Mouse (Mus musculus): Measurements from ENCODE around the gene Has1.

DNA sequence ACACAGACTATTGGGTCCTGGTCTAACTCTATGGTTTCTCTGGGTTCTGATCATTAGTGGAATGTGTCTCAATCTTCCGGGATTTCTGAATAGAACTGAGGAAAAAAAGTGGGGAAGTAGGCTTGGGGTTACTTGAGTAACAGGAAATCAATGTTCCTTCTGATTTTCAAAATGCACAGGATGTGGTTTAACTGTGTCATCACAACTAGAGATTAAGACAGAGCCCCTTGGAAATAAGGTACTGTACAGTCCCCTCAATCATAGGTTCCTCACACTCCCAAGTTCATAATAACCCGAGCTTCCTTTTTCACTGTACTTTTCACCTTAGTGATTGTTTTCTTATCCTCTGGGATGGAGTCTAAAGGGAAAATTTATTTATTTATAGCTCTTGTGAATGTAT is 16.7 kb upstream of the Has1 start:
- TF ChIP-seq CTCF (IDR thresholded peaks at IDR 0.05; ENCODE audit: low read depth) (no peak), EP300 (IDR thresholded peaks at IDR 0.05; ENCODE audit: low read depth) (no peak)

Measured in liver, embryonic 14.5 days (tissue).